ENCODE assay signal across 20 mouse cellular contexts in genomic region chr4:94766176-94766575, GRCm38 (mm10). TPM values are rescaled to one million over a fixed set of nuclear protein-coding genes. Genes with fewer than 3 reads are reported as not detected.
"Had no signal": no experiment of that assay in that cellular context is flagged by ENCODE, and none has a peak within 500 bp of the region (broad histone marks: within the 10 kb centered on the region; RNA-seq: fewer than 3 reads in every experiment).

No protein-coding gene starts in this region.

- H3K4me1 ChIP-seq: midbrain, embryonic 10.5 days; midbrain, embryonic 12.5 days; neural tube, embryonic 13.5 days; neural tube, embryonic 15.5 days had no signal

- DNase-seq: lung, adult 18-20 months; lung, embryonic 14.5 days; lung, postnatal 10 days; lung, postnatal 4 days; midbrain, embryonic 14.5 days; retina, postnatal 1 day; right cerebral cortex, adult 18-20 months; right cerebral cortex, postnatal 25 days; right cerebral cortex, postnatal 4 days; spleen, adult 18-20 months; thymus, adult 18-20 months; thymus, postnatal 14 days; thymus, postnatal 36 days had no signal

- ATAC-seq: midbrain, embryonic 16.5 days had no signal

- H3K36me3 ChIP-seq: midbrain, embryonic 10.5 days; midbrain, embryonic 12.5 days; neural tube, embryonic 13.5 days; neural tube, embryonic 15.5 days had no signal

- H3K27ac ChIP-seq: midbrain, embryonic 10.5 days; midbrain, embryonic 12.5 days; neural tube, embryonic 13.5 days; neural tube, embryonic 15.5 days had no signal

- H3K9ac ChIP-seq: lung, embryonic 14.5 days; midbrain, embryonic 12.5 days; neural tube, embryonic 13.5 days; neural tube, embryonic 15.5 days had no signal

- H3K4me2 ChIP-seq: lung, embryonic 14.5 days; midbrain, embryonic 12.5 days; neural tube, embryonic 13.5 days; neural tube, embryonic 15.5 days had no signal

- H3K4me3 ChIP-seq: midbrain, embryonic 10.5 days; midbrain, embryonic 12.5 days; myocyte; neural tube, embryonic 13.5 days; neural tube, embryonic 15.5 days had no signal

- H3K9me3 ChIP-seq: midbrain, embryonic 10.5 days; midbrain, embryonic 12.5 days; neural tube, embryonic 13.5 days; neural tube, embryonic 15.5 days had no signal

- H3K27me3 ChIP-seq: midbrain, embryonic 12.5 days; neural tube, embryonic 13.5 days; neural tube, embryonic 15.5 days had no signal

RNA-seq across cellular contexts. Expression of gene Tek, which starts 27.1 kb away (rescaled TPM):
- total RNA-seq: megakaryocyte, adult 5-6 weeks had no signal
